In the genomic region with DNA sequence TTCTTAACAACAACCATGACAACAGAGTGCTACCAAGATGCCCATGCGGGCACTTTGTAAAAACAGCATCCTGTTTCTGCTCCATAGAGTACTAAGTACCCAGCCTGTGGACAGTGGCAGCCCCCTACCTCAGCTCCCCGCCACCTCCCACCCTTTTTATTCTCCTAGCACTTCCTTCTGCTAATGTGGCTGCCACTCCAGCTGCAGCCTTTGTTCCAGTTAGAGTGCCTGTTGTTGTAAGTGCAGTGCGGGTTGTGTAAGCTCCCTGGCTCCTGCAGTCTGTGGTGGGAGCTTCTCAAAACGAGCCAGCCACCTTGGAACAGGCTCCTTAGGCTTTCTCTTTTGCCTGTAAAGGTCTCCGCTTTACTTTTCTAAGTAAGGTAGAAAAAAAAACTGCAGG, we compare ENCODE assay signal across 14 mouse cellular contexts.
A peak's percentile ranks its signal among the peaks of the same experiment; 100 is the strongest.
DNase-seq lines count a peak whose midpoint lies in the region; ATAC-seq and TF ChIP-seq lines count a peak whose summit lies in the region.
"Had no signal": no experiment of that assay in that cellular context is flagged by ENCODE, and none has a peak within 500 bp of the region (broad histone marks: within the 10 kb centered on the region; RNA-seq: fewer than 3 reads in every experiment).

No protein-coding gene starts in this region.

- peaks cover 10% of the 10 kb centered on the region for H3K27me3 ChIP-seq in hindbrain, embryonic 10.5 days (ENCODE audit: insufficient read depth, poor library complexity, severe bottlenecking)
- no peaks in the 10 kb centered on the region for H3K27me3 ChIP-seq in hindbrain, postnatal 0 days (ENCODE audit: insufficient read depth, low read length)
- no peaks in the 10 kb centered on the region for H3K27me3 ChIP-seq in forebrain, embryonic 12.5 days
- peaks cover 13% of the 10 kb centered on the region for H3K27me3 ChIP-seq in midbrain, embryonic 12.5 days
- peaks cover 30% of the 10 kb centered on the region for H3K27me3 ChIP-seq in heart, embryonic 12.5 days (replicated peaks)
- H3K27me3 ChIP-seq: hindbrain, embryonic 15.5 days; neural tube, embryonic 13.5 days had no signal

- H3K9me3 ChIP-seq in hindbrain, embryonic 10.5 days = no peaks in the 10 kb centered on the region
- no peaks in the 10 kb centered on the region for H3K9me3 ChIP-seq in hindbrain, postnatal 0 days (ENCODE audit: low read length)
- no peaks in the 10 kb centered on the region for H3K9me3 ChIP-seq in forebrain, embryonic 12.5 days
- H3K9me3 ChIP-seq in midbrain, embryonic 12.5 days = no peaks in the 10 kb centered on the region
- H3K9me3 ChIP-seq in heart, embryonic 12.5 days (replicated peaks) = no peaks in the 10 kb centered on the region
- H3K9me3 ChIP-seq: heart, embryonic 13.5 days; hindbrain, embryonic 15.5 days; neural tube, embryonic 13.5 days had no signal

- DNase-seq in hindbrain, embryonic 10.5 days (ENCODE audit: low spot score) = no peak
- no peak for DNase-seq in hindbrain, postnatal 0 days (ENCODE audit: low spot score)
- peak; percentile 78 for DNase-seq in brain, embryonic 14.5 days (ENCODE audit: low read depth)
- DNase-seq in T-cell, adult 2 months (ENCODE audit: low spot score) = no peak
- DNase-seq: gastrocnemius, adult 2 months; lung, embryonic 14.5 days; spleen, adult 18-20 months had no signal

- TF ChIP-seq CTCF in hindbrain, postnatal 0 days (IDR thresholded peaks at IDR 0.05; ENCODE audit: low read depth) = no peak
- no peak for TF ChIP-seq CTCF in brain, embryonic 14.5 days (IDR thresholded peaks at IDR 0.05; ENCODE audit: borderline replicate concordance, extremely low read depth, insufficient read depth, insufficient read length)

- H3K4me3 ChIP-seq in hindbrain, embryonic 10.5 days = no peak overlapping the region
- no peak overlapping the region for H3K4me3 ChIP-seq in hindbrain, postnatal 0 days (ENCODE audit: low read length)
- H3K4me3 ChIP-seq in forebrain, embryonic 12.5 days (replicated peaks) = no peak overlapping the region
- H3K4me3 ChIP-seq in midbrain, embryonic 12.5 days = no peak overlapping the region
- H3K4me3 ChIP-seq in heart, embryonic 12.5 days = no peak overlapping the region
- H3K4me3 ChIP-seq: gastrocnemius, adult 2 months; heart, embryonic 13.5 days; hindbrain, embryonic 15.5 days; megakaryocyte, embryonic 14.5 days; neural tube, embryonic 13.5 days had no signal

- no peak for TF ChIP-seq POLR2A in brain, embryonic 14.5 days (IDR thresholded peaks at IDR 0.05; ENCODE audit: borderline replicate concordance, extremely low read depth, insufficient read depth, insufficient read length, poor library complexity, severe bottlenecking)

- H3K36me3 ChIP-seq in hindbrain, embryonic 10.5 days = no peaks in the 10 kb centered on the region
- H3K36me3 ChIP-seq in hindbrain, postnatal 0 days (ENCODE audit: insufficient read depth, low read length) = no peaks in the 10 kb centered on the region
- no peaks in the 10 kb centered on the region for H3K36me3 ChIP-seq in forebrain, embryonic 12.5 days (replicated peaks)
- H3K36me3 ChIP-seq in midbrain, embryonic 12.5 days = no peaks in the 10 kb centered on the region
- no peaks in the 10 kb centered on the region for H3K36me3 ChIP-seq in heart, embryonic 12.5 days
- H3K36me3 ChIP-seq: heart, embryonic 13.5 days; hindbrain, embryonic 15.5 days; neural tube, embryonic 13.5 days had no signal

- no peak for ATAC-seq in hindbrain, postnatal 0 days
- ATAC-seq in forebrain, embryonic 12.5 days (ENCODE audit: low FRiP score) = peak; percentile 59
- 0 out of 2 replicates have a peak, but pooled peaks have one; percentile 38 for ATAC-seq in midbrain, embryonic 12.5 days (ENCODE audit: low FRiP score, low read depth)
- no peak for ATAC-seq in heart, embryonic 12.5 days (ENCODE audit: insufficient number of reproducible peaks, low FRiP score)

- H3K4me1 ChIP-seq in hindbrain, embryonic 10.5 days (replicated peaks) = peaks cover 44% of the 10 kb centered on the region
- peaks cover 13% of the 10 kb centered on the region; the same call in 1 of the 2 replicates for H3K4me1 ChIP-seq in hindbrain, postnatal 0 days (ENCODE audit: insufficient read depth, low read length)
- peaks cover 36% of the 10 kb centered on the region for H3K4me1 ChIP-seq in forebrain, embryonic 12.5 days
- H3K4me1 ChIP-seq in midbrain, embryonic 12.5 days = peaks cover 34% of the 10 kb centered on the region
- no peaks in the 10 kb centered on the region for H3K4me1 ChIP-seq in heart, embryonic 12.5 days (replicated peaks)

- H3K27ac ChIP-seq in hindbrain, embryonic 10.5 days = peak overlapping the region; percentile 80
- no peak overlapping the region for H3K27ac ChIP-seq in hindbrain, postnatal 0 days
- H3K27ac ChIP-seq in forebrain, embryonic 12.5 days = 0 out of 2 replicates have a peak overlapping the region, but pooled peaks have one; percentile 50
- H3K27ac ChIP-seq in midbrain, embryonic 12.5 days (replicated peaks) = 0 out of 2 replicates have a peak overlapping the region, but pooled peaks have one; percentile 4
- H3K27ac ChIP-seq in heart, embryonic 12.5 days (ENCODE audit: poor library complexity, severe bottlenecking) = no peak overlapping the region
- H3K27ac ChIP-seq: gastrocnemius, adult 2 months; heart, embryonic 13.5 days; hindbrain, embryonic 15.5 days; neural tube, embryonic 13.5 days had no signal

- H3K4me2 ChIP-seq in hindbrain, postnatal 0 days (ENCODE audit: low read depth, low read length) = no peak overlapping the region
- no peak overlapping the region for H3K4me2 ChIP-seq in forebrain, embryonic 12.5 days
- H3K4me2 ChIP-seq in midbrain, embryonic 12.5 days (replicated peaks) = no peak overlapping the region
- H3K4me2 ChIP-seq in heart, embryonic 12.5 days = no peak overlapping the region
- H3K4me2 ChIP-seq: heart, embryonic 13.5 days; hindbrain, embryonic 15.5 days; lung, embryonic 14.5 days; neural tube, embryonic 13.5 days had no signal

- H3K9ac ChIP-seq in hindbrain, postnatal 0 days (replicated peaks; ENCODE audit: low read length) = no peak overlapping the region
- H3K9ac ChIP-seq in forebrain, embryonic 12.5 days = no peak overlapping the region
- H3K9ac ChIP-seq in midbrain, embryonic 12.5 days (replicated peaks) = no peak overlapping the region
- no peak overlapping the region for H3K9ac ChIP-seq in heart, embryonic 12.5 days
- H3K9ac ChIP-seq: heart, embryonic 13.5 days; hindbrain, embryonic 15.5 days; lung, embryonic 14.5 days; neural tube, embryonic 13.5 days had no signal

- WGBS in hindbrain, embryonic 10.5 days = 40% methylated on average over 5 of the region's 5 CpGs
- WGBS in hindbrain, postnatal 0 days = 37% methylated on average over 5 of the region's 5 CpGs
- WGBS in forebrain, embryonic 12.5 days = 31% methylated on average over 5 of the region's 5 CpGs
- WGBS in midbrain, embryonic 12.5 days = 35% methylated on average over 5 of the region's 5 CpGs
- WGBS in heart, embryonic 12.5 days = 50% methylated on average over 5 of the region's 5 CpGs

Comparison
In these comparisons a context has a peak if more than half of its experiments do, and no peak if none do; other contexts are left out.
1. H3K27ac ChIP-seq: peak in hindbrain, embryonic 10.5 days (single experiment), forebrain, embryonic 12.5 days (single experiment) and midbrain, embryonic 12.5 days (single experiment); none in hindbrain, postnatal 0 days (single experiment) and heart, embryonic 12.5 days (single experiment).
2. ATAC-seq: peak in forebrain, embryonic 12.5 days (single experiment) and midbrain, embryonic 12.5 days (single experiment); none in hindbrain, postnatal 0 days (single experiment) and heart, embryonic 12.5 days (single experiment).